Mouse (Mus musculus): ENCODE measurements around the gene Mroh8. TPM values are rescaled to one million over a fixed set of nuclear protein-coding genes. Genes with fewer than 3 reads are reported as not detected.
A peak's percentile ranks its signal among the peaks of the same experiment; 100 is the strongest.

Gene Mroh8
- polyA plus RNA-seq (2014; fragmentation: Nextera tagmentation; extraction: Ambion mirVana) = 0.34 and 0.39 TPM in 2 replicates

DNA sequence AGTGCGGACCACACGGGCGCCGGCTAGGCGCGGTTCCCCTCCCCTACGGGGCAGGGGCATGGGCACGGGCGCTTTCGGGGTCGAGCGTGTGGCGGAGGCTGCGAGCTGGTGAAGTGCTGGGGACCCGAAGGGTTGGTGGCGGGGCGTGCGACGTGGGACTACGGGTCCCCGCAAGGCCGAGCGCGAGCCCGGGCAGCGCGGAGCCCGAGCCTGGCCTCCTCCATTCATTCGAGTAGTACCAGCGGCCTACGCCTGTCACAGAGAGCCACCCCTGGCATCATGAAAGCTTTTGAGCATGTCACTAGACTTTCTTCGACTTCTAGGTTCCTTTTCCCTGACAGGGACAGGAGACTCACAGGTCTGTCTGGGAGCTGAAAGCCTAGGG is at the start of gene Mroh8:
Gene Mroh8 (minus strand): TSS at position 134 of the 385 bp plus-strand sequence.
- H3K9ac ChIP-seq (ENCODE audit: low read length) = peak within 1 kb of the TSS; percentile 95
- ATAC-seq (ENCODE audit: insufficient number of reproducible peaks, low FRiP score, low TSS enrichment, low read depth) (peak; percentile 42), DNase-seq (ENCODE audit: low spot score) (no peak)
- H3K36me3 ChIP-seq (ENCODE audit: control insufficient read depth, insufficient read depth, low read length) = peaks cover 10% of the 10 kb centered on the region
- H3K4me3 ChIP-seq (ENCODE audit: low read depth, low read length) = peak within 1 kb of the TSS; percentile 81
- H3K27ac ChIP-seq (replicated peaks; ENCODE audit: low read depth, low read length) = peak within 1 kb of the TSS; percentile 90
- no peaks in the 10 kb centered on the region for H3K27me3 ChIP-seq (ENCODE audit: control insufficient read depth, insufficient read depth, low read length)
- H3K4me2 ChIP-seq (ENCODE audit: low read depth, severe bottlenecking) = peak within 1 kb of the TSS; percentile 76
- WGBS = 0% methylated on average over 32 of the region's 32 CpGs
- H3K4me1 ChIP-seq (ENCODE audit: control insufficient read depth, insufficient read depth, low read length) = peaks cover 13% of the 10 kb centered on the region
- no peaks in the 10 kb centered on the region for H3K9me3 ChIP-seq (ENCODE audit: control insufficient read depth, low read length)

- no peak for ATAC-seq (ENCODE audit: insufficient number of reproducible peaks, low FRiP score, low TSS enrichment, low read depth)
- H3K27ac ChIP-seq (replicated peaks; ENCODE audit: low read depth, low read length) = no peak overlapping the region
- no peaks in the 10 kb centered on the region for H3K27me3 ChIP-seq (ENCODE audit: control insufficient read depth, insufficient read depth, low read length)
- DNase-seq (ENCODE audit: low spot score) = no peak
- H3K4me2 ChIP-seq (ENCODE audit: low read depth, severe bottlenecking) = no peak overlapping the region
- H3K4me3 ChIP-seq (ENCODE audit: low read depth, low read length) = no peak overlapping the region
- H3K4me1 ChIP-seq (ENCODE audit: control insufficient read depth, insufficient read depth, low read length) = no peaks in the 10 kb centered on the region
- no peak overlapping the region for H3K9ac ChIP-seq (ENCODE audit: low read length)
- peaks cover 10% of the 10 kb centered on the region; the same call in 1 of the 2 replicates for H3K36me3 ChIP-seq (ENCODE audit: control insufficient read depth, insufficient read depth, low read length)
- WGBS = 37% methylated on average over 11 of the region's 11 CpGs
- H3K9me3 ChIP-seq (ENCODE audit: control insufficient read depth, low read length) = no peaks in the 10 kb centered on the region
These were observed 49.2 kb upstream of the Mroh8 start for GRCm38 (mm10) chr2:157328570-157328969.

DNA sequence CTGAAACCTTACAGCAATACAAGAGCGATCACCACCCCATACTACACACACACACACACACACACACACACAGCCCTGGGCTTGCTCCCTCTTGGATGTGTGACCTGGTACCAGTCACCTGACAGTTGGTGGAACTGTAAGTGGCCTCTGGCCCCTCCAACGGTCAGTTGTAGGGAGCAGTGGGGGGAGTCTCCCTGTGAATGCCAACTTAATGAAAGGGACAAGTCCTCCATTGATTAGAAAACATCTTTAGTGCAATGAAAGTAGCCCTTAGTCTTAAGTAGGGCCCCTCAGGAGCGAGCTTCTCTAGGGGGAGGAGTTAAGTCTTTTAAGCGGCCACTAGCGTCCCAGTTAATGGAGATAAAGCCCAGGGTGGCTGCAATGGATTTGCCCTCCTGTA is 48.8 kb upstream of the Mroh8 start:
- Histone ChIP-seq H3K9ac (ENCODE audit: low read length) (no peak overlapping the region), H3K4me1 (ENCODE audit: control insufficient read depth, insufficient read depth, low read length) (no peaks in the 10 kb centered on the region), H3K4me3 (ENCODE audit: low read depth, low read length) (no peak overlapping the region), H3K27ac (replicated peaks; ENCODE audit: low read depth, low read length) (no peak overlapping the region), H3K36me3 (ENCODE audit: control insufficient read depth, insufficient read depth, low read length) (peaks cover 14% of the 10 kb centered on the region; the same call in 1 of the 2 replicates), H3K9me3 (ENCODE audit: control insufficient read depth, low read length) (no peaks in the 10 kb centered on the region), H3K27me3 (ENCODE audit: control insufficient read depth, insufficient read depth, low read length) (no peaks in the 10 kb centered on the region), H3K4me2 (ENCODE audit: low read depth, severe bottlenecking) (no peak overlapping the region)
- ATAC-seq (ENCODE audit: insufficient number of reproducible peaks, low FRiP score, low TSS enrichment, low read depth) (no peak), DNase-seq (ENCODE audit: low spot score) (no peak)
- 49% methylated on average over 5 of the region's 5 CpGs for WGBS

GRCm38 (mm10) chr2:157325238-157325637 is 45.9 kb upstream of the Mroh8 start:
- 74% methylated on average over 2 of the region's 2 CpGs for WGBS
- no peaks in the 10 kb centered on the region for H3K27me3 ChIP-seq (ENCODE audit: control insufficient read depth, insufficient read depth, low read length)
- peaks cover 29% of the 10 kb centered on the region; the same call in 1 of the 2 replicates for H3K36me3 ChIP-seq (ENCODE audit: control insufficient read depth, insufficient read depth, low read length)
- H3K27ac ChIP-seq (replicated peaks; ENCODE audit: low read depth, low read length) = no peak overlapping the region
- no peaks in the 10 kb centered on the region for H3K9me3 ChIP-seq (ENCODE audit: control insufficient read depth, low read length)
- no peak overlapping the region for H3K9ac ChIP-seq (ENCODE audit: low read length)
- no peaks in the 10 kb centered on the region for H3K4me1 ChIP-seq (ENCODE audit: control insufficient read depth, insufficient read depth, low read length)
- ATAC-seq (ENCODE audit: insufficient number of reproducible peaks, low FRiP score, low TSS enrichment, low read depth) = no peak
- no peak overlapping the region for H3K4me3 ChIP-seq (ENCODE audit: low read depth, low read length)
- H3K4me2 ChIP-seq (ENCODE audit: low read depth, severe bottlenecking) = no peak overlapping the region
- DNase-seq (ENCODE audit: low spot score) = no peak

DNA sequence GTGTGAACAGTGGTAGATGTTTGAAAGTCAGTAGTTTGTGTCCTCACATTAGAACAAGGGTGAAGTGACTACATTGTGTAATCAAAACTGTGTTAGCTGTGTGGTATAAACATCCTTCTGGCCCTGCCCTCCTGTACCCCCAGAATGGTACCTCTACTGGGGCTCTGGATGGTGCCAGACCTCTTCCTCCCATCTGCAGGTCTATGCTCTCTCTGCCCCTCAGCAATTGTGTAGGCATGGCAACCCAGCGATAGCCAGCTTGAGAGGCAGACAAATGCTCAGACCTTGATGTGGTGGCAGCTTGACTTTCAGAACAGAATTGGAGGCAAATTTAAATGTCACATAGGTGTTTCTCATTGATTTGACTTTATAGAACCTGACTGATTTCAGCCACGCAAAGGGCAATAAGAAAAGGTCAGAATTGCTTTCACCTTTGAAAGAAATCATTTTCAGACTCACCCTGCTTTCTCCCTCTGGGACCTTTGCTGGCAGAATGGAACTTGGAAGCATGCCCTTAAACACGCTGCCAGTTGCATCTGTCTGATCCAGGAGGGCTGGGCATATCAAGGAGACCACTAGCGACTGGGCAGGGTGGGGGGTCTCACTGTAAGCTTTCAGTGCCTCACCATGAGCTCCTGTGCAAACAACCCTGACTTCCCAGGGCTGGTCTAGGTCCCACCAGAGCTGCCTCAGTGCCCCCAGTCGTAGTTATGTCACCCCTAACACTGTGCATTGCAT is 42.8 kb upstream of the Mroh8 start:
- 86% methylated on average over 5 of the region's 5 CpGs for WGBS

GRCm38 (mm10) chr2:157320886-157321285 is 41.5 kb upstream of the Mroh8 start:
- H3K36me3 ChIP-seq (ENCODE audit: control insufficient read depth, insufficient read depth, low read length) = peaks cover 56% of the 10 kb centered on the region

More for the DNA sequence above, 42.8 kb upstream of the Mroh8 start:
- Histone ChIP-seq H3K27ac (replicated peaks; ENCODE audit: low read depth, low read length) (no peak overlapping the region), H3K9ac (ENCODE audit: low read length) (no peak overlapping the region), H3K4me3 (ENCODE audit: low read depth, low read length) (no peak overlapping the region), H3K4me1 (ENCODE audit: control insufficient read depth, insufficient read depth, low read length) (no peaks in the 10 kb centered on the region), H3K27me3 (ENCODE audit: control insufficient read depth, insufficient read depth, low read length) (no peaks in the 10 kb centered on the region), H3K9me3 (ENCODE audit: control insufficient read depth, low read length) (no peaks in the 10 kb centered on the region), H3K4me2 (ENCODE audit: low read depth, severe bottlenecking) (no peak overlapping the region), H3K36me3 (ENCODE audit: control insufficient read depth, insufficient read depth, low read length) (peaks cover 47% of the 10 kb centered on the region)
- DNase-seq (ENCODE audit: low spot score) = no peak
- ATAC-seq (ENCODE audit: insufficient number of reproducible peaks, low FRiP score, low TSS enrichment, low read depth) = no peak

GRCm38 (mm10) chr2:157320135-157320534 is 40.8 kb upstream of the Mroh8 start:
- H3K4me1 ChIP-seq (ENCODE audit: control insufficient read depth, insufficient read depth, low read length) = no peaks in the 10 kb centered on the region
- ATAC-seq (ENCODE audit: insufficient number of reproducible peaks, low FRiP score, low TSS enrichment, low read depth) (no peak), DNase-seq (ENCODE audit: low spot score) (no peak)
- H3K9me3 ChIP-seq (ENCODE audit: control insufficient read depth, low read length) = no peaks in the 10 kb centered on the region
- H3K4me3 ChIP-seq (ENCODE audit: low read depth, low read length) = no peak overlapping the region
- H3K36me3 ChIP-seq (ENCODE audit: control insufficient read depth, insufficient read depth, low read length) = peaks cover 55% of the 10 kb centered on the region
- WGBS = 76% methylated on average over 8 of the region's 8 CpGs
- H3K27me3 ChIP-seq (ENCODE audit: control insufficient read depth, insufficient read depth, low read length) = no peaks in the 10 kb centered on the region
- H3K4me2 ChIP-seq (ENCODE audit: low read depth, severe bottlenecking) = no peak overlapping the region
- H3K27ac ChIP-seq (replicated peaks; ENCODE audit: low read depth, low read length) = no peak overlapping the region
- no peak overlapping the region for H3K9ac ChIP-seq (ENCODE audit: low read length)

More at GRCm38 (mm10) chr2:157320886-157321285, 41.5 kb upstream of the Mroh8 start:
- DNase-seq (ENCODE audit: low spot score) (no peak), ATAC-seq (ENCODE audit: insufficient number of reproducible peaks, low FRiP score, low TSS enrichment, low read depth) (no peak)
- no peaks in the 10 kb centered on the region for H3K4me1 ChIP-seq (ENCODE audit: control insufficient read depth, insufficient read depth, low read length)
- no peak overlapping the region for H3K4me2 ChIP-seq (ENCODE audit: low read depth, severe bottlenecking)
- no peak overlapping the region for H3K27ac ChIP-seq (replicated peaks; ENCODE audit: low read depth, low read length)
- 45% methylated on average over 5 of the region's 5 CpGs for WGBS
- no peak overlapping the region for H3K4me3 ChIP-seq (ENCODE audit: low read depth, low read length)
- no peaks in the 10 kb centered on the region for H3K27me3 ChIP-seq (ENCODE audit: control insufficient read depth, insufficient read depth, low read length)
- H3K9me3 ChIP-seq (ENCODE audit: control insufficient read depth, low read length) = no peaks in the 10 kb centered on the region
- no peak overlapping the region for H3K9ac ChIP-seq (ENCODE audit: low read length)

DNA sequence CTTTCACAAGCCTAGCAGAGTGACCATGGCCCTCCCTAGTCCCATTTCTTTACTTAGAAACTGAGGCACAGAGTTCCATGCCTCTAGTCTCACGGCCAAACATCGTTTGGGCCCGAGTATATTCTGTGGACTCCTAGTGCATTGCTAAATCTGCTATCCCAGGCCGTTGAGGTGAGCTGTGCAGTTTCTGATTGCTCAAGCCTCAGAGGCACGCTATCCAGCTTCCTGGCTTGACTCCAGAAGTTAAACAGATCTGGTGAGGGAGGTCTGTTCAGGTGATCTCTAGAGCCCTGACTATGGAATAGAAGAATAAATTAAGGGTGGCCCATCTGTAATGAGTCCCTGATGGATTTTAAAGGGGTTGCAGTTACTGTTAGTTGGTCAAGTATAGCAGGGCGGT is 37.9 kb upstream of the Mroh8 start:
- Histone ChIP-seq H3K27ac (replicated peaks; ENCODE audit: low read depth, low read length) (no peak overlapping the region), H3K36me3 (ENCODE audit: control insufficient read depth, insufficient read depth, low read length) (peaks cover 48% of the 10 kb centered on the region)

More for the DNA sequence above, 37.9 kb upstream of the Mroh8 start:
- H3K4me1 ChIP-seq (ENCODE audit: control insufficient read depth, insufficient read depth, low read length) = no peaks in the 10 kb centered on the region
- H3K4me2 ChIP-seq (ENCODE audit: low read depth, severe bottlenecking) = no peak overlapping the region
- 95% methylated on average over 6 of the region's 6 CpGs for WGBS
- no peaks in the 10 kb centered on the region for H3K9me3 ChIP-seq (ENCODE audit: control insufficient read depth, low read length)
- DNase-seq (ENCODE audit: low spot score) = no peak
- H3K9ac ChIP-seq (ENCODE audit: low read length) = no peak overlapping the region
- ATAC-seq (ENCODE audit: insufficient number of reproducible peaks, low FRiP score, low TSS enrichment, low read depth) = no peak
- no peak overlapping the region for H3K4me3 ChIP-seq (ENCODE audit: low read depth, low read length)
- no peaks in the 10 kb centered on the region for H3K27me3 ChIP-seq (ENCODE audit: control insufficient read depth, insufficient read depth, low read length)

Data from limb, embryonic 11.5 days (tissue).